Mouse (Mus musculus): Measurements from ENCODE around the gene Plcg1. TPM values are rescaled to one million over a fixed set of nuclear protein-coding genes. Genes with fewer than 3 reads are reported as not detected.

Plcg1 gene
- total and polyA plus RNA-seq, 2 experiments from 2014 or later = 21.6 to 53.4 TPM

DNA sequence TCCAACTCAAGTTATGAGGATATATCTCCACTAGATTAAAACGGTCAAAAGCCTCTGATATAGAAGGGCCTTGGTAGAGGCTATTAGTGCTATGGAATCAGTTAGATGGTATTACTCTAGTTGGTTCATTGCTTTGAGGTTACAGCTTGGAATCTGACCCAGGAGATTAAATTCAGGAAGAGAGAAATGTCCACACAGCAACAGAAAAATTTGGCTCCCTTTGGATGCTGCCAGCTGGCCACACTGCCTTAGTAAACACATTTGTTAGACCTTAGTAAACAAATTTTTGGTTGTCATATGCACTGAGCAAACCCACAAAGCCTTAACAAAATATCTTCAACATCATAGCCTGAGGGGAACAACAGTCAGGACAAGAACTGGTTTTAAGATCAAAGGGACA, 79.7 kb downstream of the Plcg1 start:
- Histone ChIP-seq H3K27ac (ENCODE audit: low read depth) (no peak overlapping the region), H3K9ac (replicated peaks; ENCODE audit: low read depth, low read length) (no peak overlapping the region), H3K9me3 (replicated peaks; ENCODE audit: control insufficient read depth, low read length) (no peaks in the 10 kb centered on the region), H3K36me3 (replicated peaks; ENCODE audit: control insufficient read depth, insufficient read depth, low read length) (no peaks in the 10 kb centered on the region), H3K4me2 (ENCODE audit: low read depth, low read length) (no peak overlapping the region), H3K4me3 (ENCODE audit: low read depth, low read length) (no peak overlapping the region), H3K27me3 (ENCODE audit: control insufficient read depth, insufficient read depth, low read length) (no peaks in the 10 kb centered on the region), H3K4me1 (ENCODE audit: control insufficient read depth, insufficient read depth) (peaks cover 15% of the 10 kb centered on the region)
- ATAC-seq (ENCODE audit: insufficient read depth, low read depth) = no peak
- WGBS = 86% methylated on average over 1 of the region's 1 CpGs
- TF ChIP-seq EP300 (IDR thresholded peaks at IDR 0.05; ENCODE audit: low read depth) = no peak
- no peak for TF ChIP-seq CTCF (IDR thresholded peaks at IDR 0.05; ENCODE audit: low read depth)
- no peak for DNase-seq (ENCODE audit: low spot score)

Other genes with a start within 250 kb of the Plcg1 start
- 14.8 and 23.5 TPM in 2 replicates for gene Top1, start 85.4 kb upstream of the Plcg1 start, total RNA-seq (2014; rRNA removed; ENCODE audit: low replicate concordance)
- gene Top1, start 85.4 kb upstream of the Plcg1 start, polyA plus RNA-seq (2015; fragmentation: Nextera tagmentation; extraction: Ambion mirVana) = 30.7 and 33.2 TPM in 2 replicates
- 14.2 and 18.3 TPM in 2 replicates for gene Zhx3, start 141.7 kb downstream of the Plcg1 start, total RNA-seq (2014; rRNA removed; ENCODE audit: low replicate concordance)
- gene Zhx3, start 141.7 kb downstream of the Plcg1 start, polyA plus RNA-seq (2015; fragmentation: Nextera tagmentation; extraction: Ambion mirVana) = 4.7 and 5.1 TPM in 2 replicates
- 1.1 and 5.1 TPM in 2 replicates for gene Lpin3, start 149.4 kb downstream of the Plcg1 start, total RNA-seq (2014; rRNA removed; ENCODE audit: low replicate concordance)
- 0.99 and 1.5 TPM in 2 replicates for gene Lpin3, start 149.4 kb downstream of the Plcg1 start, polyA plus RNA-seq (2015; fragmentation: Nextera tagmentation; extraction: Ambion mirVana)
- gene Emilin3, start 181.0 kb downstream of the Plcg1 start, total RNA-seq (2014; rRNA removed; ENCODE audit: low replicate concordance) = 0.15 and 0.84 TPM in 2 replicates
- gene Emilin3, start 181.0 kb downstream of the Plcg1 start, polyA plus RNA-seq (2015; fragmentation: Nextera tagmentation; extraction: Ambion mirVana) = 0.10 and 0.23 TPM in 2 replicates

All from heart, postnatal 0 days (tissue).